Mouse (Mus musculus): ENCODE results near the gene Hs6st3. TPM values are rescaled to one million over a fixed set of nuclear protein-coding genes. Genes with fewer than 3 reads are reported as not detected.

Hs6st3 gene
- polyA plus RNA-seq, 1 experiment, result not detected

DNA sequence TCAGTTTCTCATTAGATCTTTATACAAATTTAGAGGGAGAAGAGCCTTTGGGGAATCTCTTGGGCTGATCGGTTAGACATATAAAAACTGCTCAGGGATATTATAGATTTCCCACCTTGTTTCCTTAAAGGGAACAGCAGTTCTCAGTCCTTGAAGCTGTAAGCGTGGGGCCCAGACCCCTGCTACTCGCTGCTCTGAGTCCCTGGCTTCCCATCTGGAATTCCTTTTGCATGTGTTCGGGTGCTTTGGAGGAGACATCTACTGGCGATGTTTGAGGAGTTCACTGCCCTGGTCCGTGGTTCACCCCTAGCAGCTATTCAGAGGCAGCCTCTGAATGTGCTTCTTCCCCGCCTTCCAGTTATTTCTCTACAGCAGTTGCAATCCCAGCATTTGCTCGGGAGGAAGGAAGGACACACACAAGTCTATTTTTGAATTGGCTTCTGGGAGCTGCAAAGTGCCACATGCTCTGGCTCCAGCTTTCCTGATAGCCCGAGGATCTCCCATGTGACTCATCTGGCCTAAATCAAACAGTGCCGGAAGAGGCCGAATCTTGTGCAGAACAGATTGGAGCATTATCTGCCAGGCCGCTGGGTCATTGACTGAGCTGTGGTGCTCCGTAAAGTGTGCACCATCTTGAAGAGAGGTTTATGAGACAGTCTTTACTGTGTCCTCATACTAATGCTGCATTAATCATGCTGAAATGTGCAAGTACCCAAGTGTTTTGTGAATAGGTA, 77.6 kb downstream of the Hs6st3 start:
- no peak overlapping the region for H3K27ac ChIP-seq (ENCODE audit: control insufficient read depth, insufficient read depth, low read depth, low read length, poor library complexity)
- H3K4me1 ChIP-seq (ENCODE audit: control insufficient read depth, insufficient read depth, low read length), result no peaks in the 10 kb centered on the region; the same call in 1 of the 2 replicates
- H3K4me3 ChIP-seq (replicated peaks; ENCODE audit: control insufficient read depth, low read depth, low read length), result no peak overlapping the region
- TF ChIP-seq CTCF (IDR thresholded peaks at IDR 0.05; ENCODE audit: control insufficient read depth, insufficient read depth, low read length) (no peak), POLR2A (IDR thresholded peaks at IDR 0.05; ENCODE audit: borderline replicate concordance, control insufficient read depth, low read depth, low read length) (no peak)
- WGBS, result 84% methylated on average over 13 of the region's 13 CpGs

DNA sequence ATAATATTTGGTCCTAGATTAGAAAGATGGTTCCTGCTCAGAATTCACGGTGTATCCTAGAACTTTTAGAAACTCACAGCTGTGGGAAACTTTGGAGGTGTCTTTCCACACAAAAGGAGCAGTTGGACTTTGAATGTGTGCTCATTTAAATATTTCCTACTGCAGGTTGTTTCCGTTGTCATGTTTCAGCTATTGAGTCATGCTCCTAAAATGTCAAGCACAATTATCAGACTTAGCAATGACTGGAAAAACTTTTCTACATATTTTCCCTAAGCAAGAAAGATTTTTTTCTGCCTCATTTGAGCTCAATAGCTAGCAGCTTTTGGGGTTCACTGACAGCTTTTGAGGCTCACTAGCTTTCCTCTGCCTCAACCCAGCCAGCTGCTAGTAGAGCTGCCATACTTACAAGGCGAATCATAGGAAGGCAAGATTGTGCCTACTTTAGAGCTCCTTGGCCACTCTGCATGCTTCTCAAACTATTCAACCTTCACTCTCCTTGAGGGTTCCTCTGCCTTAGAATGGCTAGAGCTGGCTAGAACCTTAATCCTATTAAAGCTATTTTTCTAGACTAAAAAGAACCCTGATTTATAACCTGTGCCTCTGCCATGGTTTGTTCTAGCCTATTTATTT, 89.7 kb downstream of the Hs6st3 start:
- whole genome bisulfite sequencing, result 83% methylated on average over 3 of the region's 3 CpGs
- Histone ChIP-seq H3K4me3 (replicated peaks; ENCODE audit: control insufficient read depth, low read depth, low read length) (no peak overlapping the region), H3K27ac (ENCODE audit: control insufficient read depth, insufficient read depth, low read depth, low read length, poor library complexity) (no peak overlapping the region), H3K4me1 (ENCODE audit: control insufficient read depth, insufficient read depth, low read length) (no peaks in the 10 kb centered on the region)
- no peak for TF ChIP-seq CTCF (IDR thresholded peaks at IDR 0.05; ENCODE audit: control insufficient read depth, insufficient read depth, low read length)
- no peak for TF ChIP-seq POLR2A (IDR thresholded peaks at IDR 0.05; ENCODE audit: borderline replicate concordance, control insufficient read depth, low read depth, low read length)

DNA sequence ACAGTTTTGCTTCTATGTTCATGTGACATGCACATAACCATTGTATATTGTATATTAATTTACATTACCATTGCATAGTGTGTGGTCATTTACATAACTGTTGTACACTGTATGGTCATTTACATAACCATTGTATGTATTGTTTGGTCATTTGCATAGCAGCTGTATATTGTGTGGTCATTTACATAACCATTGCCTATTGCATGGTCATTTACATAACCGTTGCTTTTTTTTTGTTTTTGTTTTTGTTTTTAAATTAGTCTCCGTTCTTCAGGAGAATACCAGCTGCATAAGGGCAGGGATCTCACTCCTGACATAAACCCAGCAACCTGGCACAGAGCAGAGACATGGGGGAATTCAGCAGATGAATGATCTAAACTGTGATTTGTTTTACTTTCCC, 95.5 kb downstream of the Hs6st3 start:
- WGBS, result 88% methylated on average over 2 of the region's 2 CpGs
- Histone ChIP-seq H3K4me3 (replicated peaks; ENCODE audit: control insufficient read depth, low read depth, low read length) (no peak overlapping the region), H3K4me1 (ENCODE audit: control insufficient read depth, insufficient read depth, low read length) (no peaks in the 10 kb centered on the region), H3K27ac (ENCODE audit: control insufficient read depth, insufficient read depth, low read depth, low read length, poor library complexity) (no peak overlapping the region)
- TF ChIP-seq POLR2A (IDR thresholded peaks at IDR 0.05; ENCODE audit: borderline replicate concordance, control insufficient read depth, low read depth, low read length) (no peak), CTCF (IDR thresholded peaks at IDR 0.05; ENCODE audit: control insufficient read depth, insufficient read depth, low read length) (no peak)

DNA sequence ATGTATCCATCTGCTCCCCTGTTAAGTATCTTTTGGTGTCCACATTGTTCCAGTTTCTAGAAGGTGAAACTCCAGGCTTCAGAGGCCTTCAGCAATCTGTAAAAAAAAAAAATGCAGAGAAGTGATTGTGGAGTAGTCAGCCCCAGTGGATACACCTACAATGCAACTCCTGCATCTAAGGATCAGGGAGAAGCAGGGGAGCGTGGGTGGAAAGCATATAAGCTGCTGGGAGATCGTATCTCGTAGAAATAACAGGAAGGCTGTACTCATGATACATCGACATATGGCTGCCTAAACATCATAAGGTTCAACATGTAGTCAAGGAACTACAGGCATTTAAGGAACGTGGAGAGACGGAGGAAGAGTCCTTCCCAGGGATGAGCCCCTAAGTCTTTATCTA, 109.0 kb downstream of the Hs6st3 start:
- TF ChIP-seq POLR2A (IDR thresholded peaks at IDR 0.05; ENCODE audit: borderline replicate concordance, control insufficient read depth, low read depth, low read length) (no peak), CTCF (IDR thresholded peaks at IDR 0.05; ENCODE audit: control insufficient read depth, insufficient read depth, low read length) (no peak)
- H3K4me1 ChIP-seq (ENCODE audit: control insufficient read depth, insufficient read depth, low read length), result no peaks in the 10 kb centered on the region
- H3K27ac ChIP-seq (ENCODE audit: control insufficient read depth, insufficient read depth, low read depth, low read length, poor library complexity), result no peak overlapping the region
- no peak overlapping the region for H3K4me3 ChIP-seq (replicated peaks; ENCODE audit: control insufficient read depth, low read depth, low read length)
- WGBS, result 86% methylated on average over 6 of the region's 6 CpGs

DNA sequence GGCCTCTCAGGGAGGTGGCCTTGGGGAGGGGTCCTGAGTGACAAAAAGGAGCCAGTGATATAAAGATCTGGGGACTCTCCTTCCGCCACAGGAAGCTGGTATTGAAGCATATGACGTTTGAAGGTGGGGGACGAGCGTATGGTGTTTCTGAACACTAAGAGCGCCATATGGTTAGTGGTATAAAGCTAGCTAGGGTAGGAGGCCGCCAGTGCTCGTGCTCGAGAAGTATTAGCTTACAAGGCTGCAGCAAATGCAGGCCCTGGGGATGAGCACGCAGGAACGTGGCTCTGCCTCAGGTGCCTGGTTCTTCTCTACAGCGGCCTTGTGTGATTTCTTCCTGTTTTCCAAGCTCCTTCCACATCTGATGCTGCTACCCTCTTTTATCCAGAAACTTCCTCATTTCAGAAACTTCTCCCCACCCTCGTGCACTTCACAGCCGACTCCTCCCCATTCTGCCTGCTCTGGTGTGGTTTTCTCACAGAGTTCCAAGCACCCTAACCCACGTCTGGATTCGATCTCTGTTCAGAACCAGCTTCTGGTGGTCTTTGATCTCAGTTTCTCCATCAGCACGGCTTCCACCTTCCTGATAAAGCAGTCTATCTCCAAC, 110.0 kb downstream of the Hs6st3 start:
- Histone ChIP-seq H3K4me1 (ENCODE audit: control insufficient read depth, insufficient read depth, low read length) (no peaks in the 10 kb centered on the region), H3K4me3 (replicated peaks; ENCODE audit: control insufficient read depth, low read depth, low read length) (no peak overlapping the region), H3K27ac (ENCODE audit: control insufficient read depth, insufficient read depth, low read depth, low read length, poor library complexity) (no peak overlapping the region)
- WGBS, result 40% methylated on average over 16 of the region's 16 CpGs
- TF ChIP-seq POLR2A (IDR thresholded peaks at IDR 0.05; ENCODE audit: borderline replicate concordance, control insufficient read depth, low read depth, low read length), result no peak
- TF ChIP-seq CTCF (IDR thresholded peaks at IDR 0.05; ENCODE audit: control insufficient read depth, insufficient read depth, low read length), result no peak

DNA sequence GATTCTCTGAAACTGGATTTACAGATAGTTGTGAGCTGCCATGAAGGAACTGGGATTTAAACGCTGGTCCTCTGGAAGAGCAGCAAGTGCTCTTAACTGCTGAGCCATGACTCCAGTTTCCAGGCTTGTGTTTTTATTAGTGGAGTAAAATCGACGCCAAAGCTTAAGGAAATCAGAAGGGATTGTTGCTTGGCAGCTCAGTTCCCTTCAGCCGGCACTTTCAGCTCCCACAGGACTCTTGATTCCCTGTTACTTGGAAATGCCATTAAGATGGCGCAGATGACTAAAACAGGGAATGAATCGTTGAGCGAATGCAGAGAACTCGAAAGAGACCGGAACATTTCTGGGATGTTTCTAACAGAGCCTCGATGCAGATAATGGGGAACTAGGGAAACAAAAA, 112.2 kb downstream of the Hs6st3 start:
- H3K27ac ChIP-seq (ENCODE audit: control insufficient read depth, insufficient read depth, low read depth, low read length, poor library complexity), result no peak overlapping the region
- TF ChIP-seq CTCF (IDR thresholded peaks at IDR 0.05; ENCODE audit: control insufficient read depth, insufficient read depth, low read length) (no peak), POLR2A (IDR thresholded peaks at IDR 0.05; ENCODE audit: borderline replicate concordance, control insufficient read depth, low read depth, low read length) (no peak)
- 81% methylated on average over 10 of the region's 10 CpGs for WGBS
- H3K4me3 ChIP-seq (replicated peaks; ENCODE audit: control insufficient read depth, low read depth, low read length), result no peak overlapping the region
- no peaks in the 10 kb centered on the region for H3K4me1 ChIP-seq (ENCODE audit: control insufficient read depth, insufficient read depth, low read length)

DNA sequence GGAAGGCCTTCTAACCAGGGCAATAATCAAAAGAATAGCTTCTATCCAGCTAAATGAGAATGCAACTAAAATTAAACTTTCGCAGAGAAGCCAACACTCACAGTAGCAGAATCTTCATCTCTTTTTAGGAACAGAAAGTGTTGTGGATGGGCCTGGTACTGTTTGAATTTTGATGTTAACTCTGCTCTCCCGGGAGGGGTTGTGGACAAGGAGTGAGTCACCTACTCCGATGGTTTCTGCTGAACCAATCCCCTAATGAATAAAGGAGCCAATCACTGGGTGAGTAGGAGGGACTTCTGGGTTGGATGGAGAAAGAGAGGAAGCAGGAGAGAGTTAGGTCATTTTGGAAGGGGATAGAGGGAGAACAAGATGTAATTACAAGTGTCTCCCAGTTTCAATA, 117.3 kb downstream of the Hs6st3 start:
- TF ChIP-seq POLR2A (IDR thresholded peaks at IDR 0.05; ENCODE audit: borderline replicate concordance, control insufficient read depth, low read depth, low read length) (no peak), CTCF (IDR thresholded peaks at IDR 0.05; ENCODE audit: control insufficient read depth, insufficient read depth, low read length) (no peak)
- Histone ChIP-seq H3K27ac (ENCODE audit: control insufficient read depth, insufficient read depth, low read depth, low read length, poor library complexity) (no peak overlapping the region), H3K4me1 (ENCODE audit: control insufficient read depth, insufficient read depth, low read length) (no peaks in the 10 kb centered on the region), H3K4me3 (replicated peaks; ENCODE audit: control insufficient read depth, low read depth, low read length) (no peak overlapping the region)
- 73% methylated on average over 3 of the region's 3 CpGs for WGBS

DNA sequence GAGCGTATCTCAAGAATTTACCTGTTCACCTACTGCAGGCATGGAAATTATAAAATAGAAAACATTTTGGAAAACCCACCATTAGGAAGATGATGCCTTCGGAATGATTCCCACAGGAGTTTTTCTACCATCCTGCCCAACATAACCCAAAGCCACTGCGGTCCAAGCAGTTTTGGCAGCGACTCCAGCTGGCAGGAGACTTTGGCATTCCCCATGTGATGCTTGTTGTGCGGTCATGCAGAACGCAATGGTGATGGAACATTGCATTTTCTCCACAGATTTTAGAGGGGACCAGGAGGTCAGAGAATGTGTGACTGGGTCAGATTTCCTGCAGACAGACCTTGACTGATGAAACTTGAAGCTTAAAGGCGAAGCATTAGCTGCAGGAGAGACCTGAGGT, 118.9 kb downstream of the Hs6st3 start:
- Histone ChIP-seq H3K4me3 (replicated peaks; ENCODE audit: control insufficient read depth, low read depth, low read length) (no peak overlapping the region), H3K4me1 (ENCODE audit: control insufficient read depth, insufficient read depth, low read length) (no peaks in the 10 kb centered on the region), H3K27ac (ENCODE audit: control insufficient read depth, insufficient read depth, low read depth, low read length, poor library complexity) (no peak overlapping the region)
- 81% methylated on average over 7 of the region's 7 CpGs for WGBS
- TF ChIP-seq POLR2A (IDR thresholded peaks at IDR 0.05; ENCODE audit: borderline replicate concordance, control insufficient read depth, low read depth, low read length), result no peak
- no peak for TF ChIP-seq CTCF (IDR thresholded peaks at IDR 0.05; ENCODE audit: control insufficient read depth, insufficient read depth, low read length)
